Mouse (Mus musculus): ENCODE measurements at regions not wholly inside any gene's neighbourhood (a gene's known extent, or its start where the extent isn't known, plus 50 kb on each side); places are given as distances from the start of the nearest gene placed in this dataset.

GRCm38 (mm10) chr1:155015669-155016068, 83.8 kb downstream of the Ier5 start:
- Histone ChIP-seq H3K4me1 (ENCODE audit: insufficient read depth, low read depth, low read length) (peaks cover 8% of the 10 kb centered on the region; the same call in 1 of the 2 replicates), H3K9ac (replicated peaks; ENCODE audit: low read depth) (no peak overlapping the region), H3K36me3 (ENCODE audit: insufficient read depth, low read length) (no peaks in the 10 kb centered on the region), H3K4me3 (ENCODE audit: low read depth, low read length) (no peak overlapping the region), H3K4me2 (replicated peaks; ENCODE audit: low read depth, low read length) (no peak overlapping the region), H3K27ac (ENCODE audit: low read length) (no peak overlapping the region), H3K27me3 (replicated peaks; ENCODE audit: insufficient read depth, low read length) (no peaks in the 10 kb centered on the region), H3K9me3 (ENCODE audit: low read length) (no peaks in the 10 kb centered on the region)
- ATAC-seq = no peak
- no peak for DNase-seq (ENCODE audit: low spot score)
- WGBS = 84% methylated on average over 3 of the region's 3 CpGs
- TF ChIP-seq EP300 (IDR thresholded peaks at IDR 0.05) = no peak
- TF ChIP-seq CTCF (IDR thresholded peaks at IDR 0.05) = no peak

- Histone ChIP-seq H3K9me3 (ENCODE audit: low read length) (no peaks in the 10 kb centered on the region), H3K27ac (ENCODE audit: low read length) (no peak overlapping the region), H3K4me2 (replicated peaks; ENCODE audit: low read depth, low read length) (no peak overlapping the region), H3K9ac (replicated peaks; ENCODE audit: low read depth) (no peak overlapping the region), H3K36me3 (ENCODE audit: insufficient read depth, low read length) (no peaks in the 10 kb centered on the region), H3K27me3 (replicated peaks; ENCODE audit: insufficient read depth, low read length) (no peaks in the 10 kb centered on the region), H3K4me1 (ENCODE audit: insufficient read depth, low read depth, low read length) (peaks cover 8% of the 10 kb centered on the region; the same call in 1 of the 2 replicates), H3K4me3 (ENCODE audit: low read depth, low read length) (no peak overlapping the region)
- TF ChIP-seq EP300 (IDR thresholded peaks at IDR 0.05) = no peak
- TF ChIP-seq CTCF (IDR thresholded peaks at IDR 0.05) = no peak
- WGBS = 86% methylated on average over 3 of the region's 3 CpGs
- ATAC-seq (no peak), DNase-seq (ENCODE audit: low spot score) (no peak)
Observed at GRCm38 (mm10) chr1:155014944-155015343, 84.5 kb downstream of the Ier5 start.

GRCm38 (mm10) chr1:155013784-155014183, 85.7 kb downstream of the Ier5 start:
- Histone ChIP-seq H3K27ac (ENCODE audit: low read length) (no peak overlapping the region), H3K27me3 (replicated peaks; ENCODE audit: insufficient read depth, low read length) (no peaks in the 10 kb centered on the region), H3K4me1 (ENCODE audit: insufficient read depth, low read depth, low read length) (peaks cover 8% of the 10 kb centered on the region; the same call in 1 of the 2 replicates), H3K9me3 (ENCODE audit: low read length) (no peaks in the 10 kb centered on the region), H3K9ac (replicated peaks; ENCODE audit: low read depth) (no peak overlapping the region), H3K4me2 (replicated peaks; ENCODE audit: low read depth, low read length) (no peak overlapping the region), H3K36me3 (ENCODE audit: insufficient read depth, low read length) (no peaks in the 10 kb centered on the region), H3K4me3 (ENCODE audit: low read depth, low read length) (no peak overlapping the region)
- ATAC-seq = peak; percentile 19; the same call in 1 of the 2 replicates
- 22% methylated on average over 4 of the region's 4 CpGs for WGBS
- DNase-seq (ENCODE audit: low spot score) = peak; percentile 40
- TF ChIP-seq EP300 (IDR thresholded peaks at IDR 0.05) (no peak), CTCF (IDR thresholded peaks at IDR 0.05) (no peak)

GRCm38 (mm10) chr1:155013361-155013760, 86.1 kb downstream of the Ier5 start:
- H3K9ac ChIP-seq (replicated peaks; ENCODE audit: low read depth) = no peak overlapping the region
- TF ChIP-seq CTCF (IDR thresholded peaks at IDR 0.05) (no peak), EP300 (IDR thresholded peaks at IDR 0.05) (no peak)
- no peak for ATAC-seq
- H3K4me1 ChIP-seq (ENCODE audit: insufficient read depth, low read depth, low read length) = peaks cover 8% of the 10 kb centered on the region; the same call in 1 of the 2 replicates
- no peak overlapping the region for H3K4me2 ChIP-seq (replicated peaks; ENCODE audit: low read depth, low read length)
- no peak for DNase-seq (ENCODE audit: low spot score)
- no peaks in the 10 kb centered on the region for H3K36me3 ChIP-seq (ENCODE audit: insufficient read depth, low read length)
- H3K4me3 ChIP-seq (ENCODE audit: low read depth, low read length) = no peak overlapping the region
- 32% methylated on average over 4 of the region's 4 CpGs for WGBS
- no peaks in the 10 kb centered on the region for H3K27me3 ChIP-seq (replicated peaks; ENCODE audit: insufficient read depth, low read length)
- no peak overlapping the region for H3K27ac ChIP-seq (ENCODE audit: low read length)
- no peaks in the 10 kb centered on the region for H3K9me3 ChIP-seq (ENCODE audit: low read length)

GRCm38 (mm10) chr1:155006539-155007486, 92.6 kb downstream of the Ier5 start:
- DNase-seq (ENCODE audit: low spot score) (peak; percentile 88), ATAC-seq (peak; percentile 77)
- no peaks in the 10 kb centered on the region for H3K4me1 ChIP-seq (ENCODE audit: insufficient read depth, low read depth, low read length)
- H3K27ac ChIP-seq (ENCODE audit: low read length) = no peak overlapping the region
- no peaks in the 10 kb centered on the region for H3K27me3 ChIP-seq (replicated peaks; ENCODE audit: insufficient read depth, low read length)
- no peaks in the 10 kb centered on the region for H3K9me3 ChIP-seq (ENCODE audit: low read length)
- no peak overlapping the region for H3K9ac ChIP-seq (replicated peaks; ENCODE audit: low read depth)
- H3K4me2 ChIP-seq (replicated peaks; ENCODE audit: low read depth, low read length) = no peak overlapping the region
- TF ChIP-seq EP300 (IDR thresholded peaks at IDR 0.05) (no peak), CTCF (IDR thresholded peaks at IDR 0.05) (peak; percentile 100)
- 19% methylated on average over 16 of the region's 16 CpGs for WGBS
- H3K4me3 ChIP-seq (ENCODE audit: low read depth, low read length) = no peak overlapping the region
- no peaks in the 10 kb centered on the region for H3K36me3 ChIP-seq (ENCODE audit: insufficient read depth, low read length)

GRCm38 (mm10) chr1:155006099-155006498, 93.3 kb downstream of the Ier5 start:
- Histone ChIP-seq H3K4me1 (ENCODE audit: insufficient read depth, low read depth, low read length) (no peaks in the 10 kb centered on the region), H3K4me3 (ENCODE audit: low read depth, low read length) (no peak overlapping the region), H3K9ac (replicated peaks; ENCODE audit: low read depth) (no peak overlapping the region), H3K27me3 (replicated peaks; ENCODE audit: insufficient read depth, low read length) (no peaks in the 10 kb centered on the region), H3K27ac (ENCODE audit: low read length) (no peak overlapping the region), H3K36me3 (ENCODE audit: insufficient read depth, low read length) (no peaks in the 10 kb centered on the region), H3K9me3 (ENCODE audit: low read length) (no peaks in the 10 kb centered on the region), H3K4me2 (replicated peaks; ENCODE audit: low read depth, low read length) (no peak overlapping the region)
- DNase-seq (ENCODE audit: low spot score) (no peak), ATAC-seq (no peak)
- 81% methylated on average over 10 of the region's 10 CpGs for WGBS
- TF ChIP-seq EP300 (IDR thresholded peaks at IDR 0.05) (no peak), CTCF (IDR thresholded peaks at IDR 0.05) (no peak)
